Mouse (Mus musculus) small intestine, adult 2 months (tissue): Measurements from ENCODE around the gene Cldn11.

Experiments
- CTCF ChIP-seq: fragments of 200-500 bp; IDR thresholded peaks from 2 replicates; pipeline ENCODE4 v1.5.1; 2012; ENCODE audit warnings: low read depth, mild to moderate bottlenecking, control low read depth, inconsistent platforms, low read length, moderate library complexity, mixed read lengths; ENCODE audit not compliant: insufficient replicate concordance, insufficient read length; ENCODE audit errors: extremely low read depth
- POLR2A ChIP-seq: fragments of 200-500 bp; IDR thresholded peaks from 2 replicates; pipeline ENCODE4 v1.6.1; 2012; ENCODE audit warnings: low read depth, mild to moderate bottlenecking, control low read depth, inconsistent platforms, low read length, moderate library complexity

DNA sequence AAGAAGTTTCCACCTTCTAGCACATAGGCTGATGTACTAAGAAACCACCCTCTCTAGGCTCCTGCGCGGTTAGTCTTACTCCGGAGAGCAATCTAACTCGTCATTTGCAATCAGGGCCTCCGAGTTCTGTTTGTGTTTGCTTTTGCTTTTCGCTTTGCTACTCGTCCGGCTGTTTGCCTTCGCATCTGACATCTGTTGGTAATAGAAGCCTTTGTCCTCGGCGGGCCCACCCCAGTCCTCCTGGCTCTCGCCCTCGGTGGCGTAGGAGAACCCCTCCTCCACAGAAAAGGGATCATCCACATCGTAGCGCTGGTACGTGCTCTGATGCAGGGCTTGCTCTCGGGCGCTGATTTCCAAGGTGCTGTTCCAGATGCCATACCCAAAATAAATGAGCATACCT is 59.3 kb downstream of the Cldn11 start:
- TF ChIP-seq CTCF (no peak), POLR2A (no peak)
